Mouse (Mus musculus) spleen, postnatal 10 days (tissue): ENCODE results near the gene Fgf22.
A peak's percentile ranks its signal among the peaks of the same experiment; 100 is the strongest.
"Not testable (repeated sequence)": the region's sequence is repeated elsewhere in the genome, so short reads cannot be mapped to it uniquely, and the experiment has no call there.

Experiments used
- DNase-seq, 2 experiments: peaks; one replicate each; pipeline ENCODE4 v3.0.0; 2021 to 2022; ENCODE audit warnings: low spot score in 2 of 2

Fgf22 gene

DNA sequence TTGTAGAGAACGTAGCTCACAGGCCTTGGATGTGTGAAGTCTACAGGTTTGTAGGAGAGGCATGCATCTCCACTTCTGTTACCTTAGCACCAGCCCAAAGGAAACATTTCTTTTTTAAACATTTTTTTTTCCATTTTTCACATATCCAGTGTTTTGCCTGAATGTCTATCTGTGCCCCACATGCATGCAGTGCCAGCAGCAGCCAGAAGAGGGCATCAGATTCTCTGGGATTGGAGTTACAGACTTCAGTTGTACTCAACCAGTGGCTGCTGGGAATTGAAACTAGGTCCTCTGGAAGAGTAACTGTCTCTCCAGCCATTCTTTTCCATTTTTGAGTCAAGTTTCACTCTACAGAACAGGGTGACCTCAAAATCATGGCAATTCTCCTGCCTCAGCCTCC is 22.4 kb upstream of the Fgf22 start:
- peak; percentile 57 to 72 for DNase-seq

DNA sequence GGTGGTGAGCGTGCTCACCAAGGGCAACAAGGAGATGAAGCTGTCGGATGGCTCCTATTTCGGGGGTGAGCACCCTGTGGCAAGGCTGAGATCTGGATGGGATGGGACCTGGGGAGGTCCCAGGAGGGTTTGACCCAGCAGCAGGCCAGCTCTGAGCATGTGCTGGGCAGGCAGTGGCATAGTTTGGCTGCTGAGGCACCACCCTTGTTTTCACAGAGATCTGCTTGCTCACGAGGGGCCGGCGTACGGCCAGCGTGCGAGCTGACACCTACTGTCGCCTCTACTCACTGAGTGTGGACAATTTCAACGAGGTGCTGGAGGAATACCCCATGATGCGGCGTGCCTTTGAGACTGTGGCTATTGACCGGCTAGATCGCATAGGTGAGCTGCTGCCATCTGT is 21.0 kb upstream of the Fgf22 start:
- no peak for DNase-seq

DNA sequence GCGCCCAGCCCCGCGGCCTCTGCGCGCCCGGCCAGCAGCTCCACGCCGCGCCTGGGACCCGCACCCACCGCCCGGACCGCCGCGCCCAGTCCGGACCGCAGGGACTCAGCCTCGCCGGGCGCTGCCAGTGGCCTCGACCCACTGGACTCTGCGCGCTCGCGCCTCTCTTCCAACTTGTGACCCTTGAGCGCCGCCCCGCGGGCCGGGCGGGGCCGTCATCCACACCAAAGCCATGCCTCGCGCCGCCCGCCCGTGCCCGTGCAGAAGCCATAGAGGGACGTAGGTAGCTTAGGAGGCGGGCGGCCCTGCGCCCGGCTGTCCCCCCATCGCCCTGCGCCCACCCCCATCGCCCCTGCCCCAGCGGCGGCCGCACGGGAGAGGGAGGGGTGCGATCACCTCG is 19.5 kb upstream of the Fgf22 start:
- no peak for DNase-seq

DNA sequence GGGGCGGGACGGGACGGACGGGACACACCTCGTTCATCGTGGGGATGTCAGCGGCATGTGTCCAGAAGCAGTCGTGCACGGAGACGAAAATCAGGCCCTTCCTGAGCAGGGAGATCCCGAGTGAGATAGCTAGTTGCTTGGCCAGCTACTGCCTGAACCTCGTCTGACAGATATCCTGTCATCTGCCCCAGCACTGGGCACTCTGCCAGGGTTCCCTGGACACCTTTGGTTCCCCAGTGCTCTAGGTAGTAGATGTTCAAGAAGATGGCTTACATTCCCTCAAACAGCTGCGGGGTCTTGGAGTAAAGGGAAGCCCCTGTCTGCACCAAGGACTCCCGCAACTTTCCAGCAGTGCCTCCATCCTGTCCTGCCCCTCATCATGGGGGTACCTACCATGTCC is 18.2 kb upstream of the Fgf22 start:
- no peak for DNase-seq

DNA sequence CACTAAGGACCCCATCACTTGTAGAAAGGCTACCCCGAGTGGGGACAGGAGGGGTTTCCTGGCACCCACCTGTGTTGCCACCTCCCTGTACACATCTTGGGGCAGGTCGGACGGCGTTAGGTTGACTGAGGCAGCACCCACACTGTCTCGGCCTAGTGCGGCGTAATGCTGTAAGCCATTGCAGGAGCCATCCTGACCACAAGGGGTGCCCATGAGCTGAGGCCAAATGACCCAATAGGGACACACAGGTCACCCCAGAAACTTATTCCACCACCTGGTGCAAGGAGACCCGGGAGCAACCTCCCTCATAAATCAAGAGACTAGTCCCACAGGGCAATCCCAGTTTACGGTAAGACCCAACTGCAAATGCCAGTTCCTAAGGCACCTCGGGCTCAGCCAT is 16.6 kb upstream of the Fgf22 start:
- peak in 1 of 2 experiments; percentile 65 for DNase-seq

DNA sequence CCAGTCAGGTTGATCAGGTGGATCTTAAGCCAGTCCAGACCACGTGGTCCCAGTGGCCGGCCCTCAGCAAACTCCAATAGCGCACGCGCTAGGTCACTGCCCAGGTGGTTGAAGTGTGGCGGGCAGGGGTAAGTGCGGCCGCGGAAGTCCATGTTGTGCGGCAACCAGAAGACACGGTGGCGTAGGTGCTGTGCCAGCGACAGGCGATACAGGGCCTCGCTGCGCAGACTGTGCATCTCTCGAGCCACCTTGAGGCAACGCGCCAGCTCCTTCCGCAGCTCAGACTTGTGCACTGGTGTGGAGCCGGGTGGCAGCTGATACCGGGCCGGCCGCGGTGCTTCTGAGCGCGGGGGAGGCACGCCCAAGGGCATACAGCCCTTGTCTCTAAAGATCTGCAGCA is 15.6 kb upstream of the Fgf22 start:
- DNase-seq: no peak

DNA sequence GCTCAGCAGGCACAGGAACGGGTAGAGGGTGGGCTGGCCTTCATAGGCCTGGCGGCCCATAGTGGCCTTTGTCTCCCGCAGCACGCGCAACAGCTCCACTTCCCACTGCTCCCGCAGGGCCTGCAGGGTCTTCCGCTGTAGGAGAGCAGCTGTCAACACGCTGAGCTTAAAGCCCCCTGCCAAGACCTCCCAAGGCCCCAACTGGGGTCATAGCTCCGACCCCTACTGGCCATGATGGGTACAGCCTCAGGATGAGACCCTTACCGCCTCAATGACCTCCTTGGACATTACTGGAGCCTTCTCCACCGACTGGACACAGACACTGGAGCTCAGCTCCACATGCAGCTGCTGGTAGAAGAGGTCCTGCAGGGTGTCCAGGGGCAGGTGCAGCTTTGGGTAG is 14.0 kb upstream of the Fgf22 start:
- DNase-seq: no peak

DNA sequence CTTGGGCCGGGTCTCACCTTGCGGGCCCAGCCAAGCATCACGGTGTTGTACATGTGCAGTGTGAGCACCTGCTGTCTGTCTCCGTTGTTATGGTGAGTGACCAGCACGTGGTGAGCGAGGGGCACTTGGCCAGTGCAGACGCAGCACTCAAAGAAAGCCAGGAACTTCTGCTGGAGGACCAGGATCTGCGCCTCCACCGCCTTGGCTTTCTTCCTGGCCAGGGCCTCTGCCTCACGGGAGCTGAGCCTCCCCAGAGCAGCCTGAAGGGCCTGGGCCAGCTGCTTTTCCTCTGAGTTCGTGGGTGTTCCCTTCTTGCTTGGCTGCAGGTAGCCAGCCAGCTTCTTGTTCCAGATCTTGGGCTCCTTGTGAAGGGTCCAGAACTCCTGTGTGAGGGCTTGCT is 11.7 kb upstream of the Fgf22 start:
- DNase-seq: no peak

DNA sequence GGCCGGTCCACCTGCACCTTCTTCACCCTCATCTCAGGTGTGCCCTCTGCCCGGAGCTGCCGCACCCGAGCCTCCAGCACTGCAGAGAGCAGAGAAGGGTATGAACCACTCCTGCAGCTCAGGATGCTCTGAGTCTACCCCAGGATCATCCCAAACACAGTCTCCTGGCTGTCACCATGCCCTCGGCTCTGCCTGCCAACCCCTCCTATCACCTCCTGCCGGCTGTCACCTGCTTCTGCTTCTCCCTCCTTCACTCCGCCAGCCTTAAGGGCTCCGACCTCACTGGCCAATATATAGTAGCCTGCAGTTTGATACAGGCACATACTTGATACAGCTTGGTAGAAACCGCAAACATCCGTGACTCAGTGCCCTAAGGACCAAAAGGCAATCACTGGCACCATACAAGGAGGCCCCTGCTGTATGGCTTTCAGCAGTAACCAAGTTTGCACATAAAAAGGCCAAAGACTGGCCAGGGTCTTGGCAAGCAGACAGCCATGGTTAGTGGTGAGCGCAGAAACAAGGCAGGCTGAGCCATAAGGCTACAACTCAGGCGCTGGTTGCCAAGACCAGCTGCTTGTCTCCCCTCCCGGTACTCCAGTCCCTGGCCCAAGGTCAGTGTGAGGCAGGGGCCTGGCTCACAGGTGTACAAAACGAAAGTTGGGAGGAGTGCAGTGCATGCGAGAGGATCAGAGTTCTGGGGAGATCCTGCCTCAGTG is 11.1 kb upstream of the Fgf22 start:
- no peak for DNase-seq

DNA sequence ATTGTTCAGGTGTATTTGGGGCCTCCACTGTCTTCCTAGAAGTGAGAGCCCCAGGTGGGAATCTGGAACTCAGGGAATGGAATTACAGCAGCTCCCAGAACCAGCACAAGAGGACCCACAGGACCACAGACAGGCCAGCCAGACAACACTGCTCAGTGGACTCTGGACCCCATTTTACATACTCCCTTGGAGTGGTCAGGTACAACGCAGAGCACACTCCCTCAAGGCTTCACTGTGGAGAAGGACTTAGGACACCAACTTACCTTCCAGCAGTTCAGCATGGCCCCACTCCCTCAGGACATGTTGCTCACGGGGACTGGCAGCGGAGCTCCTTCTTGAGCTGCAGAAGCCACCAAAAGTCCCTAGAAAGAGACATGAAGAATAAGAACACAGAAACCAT is 9.5 kb upstream of the Fgf22 start:
- DNase-seq: no peak

DNA sequence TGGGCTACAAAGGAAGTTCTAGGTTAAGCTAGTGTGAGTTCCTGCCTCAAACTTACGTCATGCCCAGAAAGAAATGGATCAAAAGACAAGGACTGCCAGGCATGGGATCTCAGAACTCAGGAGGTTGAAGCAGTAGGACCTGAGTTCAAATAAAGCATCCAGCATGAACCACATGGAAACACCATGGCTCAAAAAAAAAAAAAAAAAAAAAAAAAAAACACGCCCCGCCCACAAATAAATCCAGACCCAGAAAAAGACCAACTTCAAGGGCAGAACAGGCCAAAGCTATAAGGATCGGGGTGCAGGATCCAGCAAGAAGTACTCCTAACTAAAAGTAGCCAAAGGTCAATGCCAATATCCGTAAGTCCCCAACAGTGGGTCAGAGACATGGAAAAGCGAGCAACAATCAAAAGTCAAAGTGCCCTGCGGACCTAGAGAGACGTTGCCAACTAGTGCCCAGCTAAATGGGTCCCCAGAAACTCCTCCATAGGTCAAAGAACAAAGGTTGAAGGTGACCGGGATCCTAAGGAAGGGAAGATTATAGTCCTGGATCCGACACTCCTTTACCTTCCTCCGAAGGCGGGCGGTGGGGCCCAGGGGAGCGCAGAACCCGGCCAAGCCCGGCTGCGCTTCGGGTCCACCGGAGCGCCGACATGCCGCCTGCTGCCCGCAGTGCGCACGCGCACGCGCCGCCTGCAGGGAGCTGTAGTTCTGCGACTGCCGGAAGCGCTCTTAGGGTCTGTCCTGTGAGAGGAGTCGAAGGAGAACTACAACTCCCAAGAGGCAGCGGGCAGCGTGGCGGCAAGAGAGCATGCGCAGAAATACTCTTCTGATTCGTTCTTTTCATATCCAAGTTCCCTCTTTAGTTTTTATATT is 8.7 kb upstream of the Fgf22 start, which contains the start of gene Polrmt:
TSS of gene Polrmt (minus strand) at position 684 of the 876 bp plus-strand sequence.
- peak; percentile 89 to 95 for DNase-seq

DNA sequence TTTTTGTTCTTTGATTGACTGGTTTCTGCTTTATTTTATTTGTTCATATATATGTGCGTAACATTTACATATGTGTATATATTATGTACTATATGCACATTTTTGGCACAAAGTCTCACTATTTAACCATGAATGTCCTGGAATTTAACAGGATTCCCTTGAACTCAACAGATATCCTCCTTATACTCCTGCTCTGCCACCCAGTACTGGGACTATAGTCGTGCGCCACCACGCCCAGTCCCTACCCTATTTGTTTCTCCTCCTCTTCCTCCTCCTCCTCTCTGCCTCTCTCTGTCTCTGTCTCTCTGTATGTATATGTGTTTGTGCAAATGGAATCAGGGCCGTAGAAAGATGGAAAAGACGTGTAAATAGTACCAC is 8.1 kb upstream of the Fgf22 start:
- DNase-seq: no peak

DNA sequence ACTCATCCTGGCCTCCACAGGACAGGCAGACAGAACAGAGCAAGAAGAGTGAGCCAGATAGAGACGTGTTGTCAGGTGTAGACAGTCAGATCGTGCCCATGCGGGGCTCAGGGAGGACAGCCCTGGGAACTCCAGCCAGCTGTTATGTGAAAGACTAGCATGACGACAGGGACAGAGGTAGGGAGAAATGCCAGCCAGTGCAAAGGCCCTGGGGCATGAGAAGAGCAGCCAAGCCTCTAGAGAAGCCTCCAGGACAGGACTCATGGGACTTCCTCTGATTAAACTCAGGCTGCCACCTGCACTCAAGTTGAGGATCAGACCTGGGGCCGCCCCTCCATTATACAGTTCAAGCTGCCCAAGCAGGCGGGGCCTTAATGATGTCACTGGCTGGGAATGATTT is 6.4 kb upstream of the Fgf22 start:
- DNase-seq: no peak

DNA sequence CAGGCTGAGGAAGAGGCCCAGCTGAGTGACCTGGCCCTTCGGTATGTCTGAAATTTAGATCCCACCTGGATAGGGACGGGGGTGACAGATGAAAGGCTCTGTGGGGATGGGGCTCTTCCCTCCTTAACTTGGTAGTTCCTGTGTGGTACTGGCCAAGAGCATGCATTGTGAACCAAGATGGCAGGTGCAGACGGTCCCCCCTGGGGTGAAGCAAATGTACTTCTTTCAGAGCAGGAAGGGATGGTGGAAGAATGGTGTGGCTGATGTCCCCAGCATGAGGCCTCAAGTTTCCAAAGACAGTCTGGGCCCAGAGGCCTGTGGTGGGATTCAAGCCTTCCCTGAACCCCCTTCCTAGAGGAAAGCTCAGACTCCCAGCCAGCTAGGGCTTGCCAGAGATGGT is 978 bp downstream of the Fgf22 start:
- no peak for DNase-seq

DNA sequence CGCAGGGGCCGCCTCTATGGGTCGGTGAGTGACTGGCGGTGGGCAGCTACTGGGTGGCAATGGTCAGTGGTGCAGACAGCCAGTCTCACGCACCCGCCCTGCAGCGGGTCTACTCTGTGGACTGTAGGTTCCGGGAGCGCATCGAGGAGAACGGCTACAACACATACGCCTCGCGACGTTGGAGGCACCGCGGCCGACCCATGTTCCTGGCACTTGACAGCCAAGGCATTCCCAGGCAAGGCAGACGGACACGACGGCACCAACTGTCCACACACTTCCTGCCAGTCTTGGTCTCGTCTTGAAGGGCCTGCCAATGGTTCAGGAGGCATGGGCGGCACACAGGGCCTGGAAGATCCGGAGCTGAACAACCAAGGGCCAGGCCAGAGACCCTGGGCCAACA is 1.8 kb downstream of the Fgf22 start:
- no peak for DNase-seq

DNA sequence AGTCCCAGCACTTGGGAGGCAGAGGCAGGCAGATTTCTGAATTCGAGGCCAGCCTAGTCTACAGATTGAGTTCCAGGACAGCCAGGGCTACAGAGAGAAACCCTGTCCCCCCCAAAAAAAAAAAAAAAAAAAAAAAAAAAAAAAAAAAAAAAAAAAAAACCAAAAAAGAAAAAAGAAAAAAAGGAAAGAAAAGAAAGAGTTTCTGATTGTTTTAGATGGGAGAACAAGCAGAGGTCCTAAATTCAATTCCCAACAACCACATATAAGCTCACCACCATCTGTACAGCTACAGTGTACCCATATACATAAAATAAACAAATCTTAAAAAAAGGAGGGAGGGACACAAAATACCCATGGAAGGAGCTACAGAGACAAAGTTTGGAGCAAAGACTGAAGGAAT is 4.8 kb downstream of the Fgf22 start:
- DNase-seq: not testable (repeated sequence)

DNA sequence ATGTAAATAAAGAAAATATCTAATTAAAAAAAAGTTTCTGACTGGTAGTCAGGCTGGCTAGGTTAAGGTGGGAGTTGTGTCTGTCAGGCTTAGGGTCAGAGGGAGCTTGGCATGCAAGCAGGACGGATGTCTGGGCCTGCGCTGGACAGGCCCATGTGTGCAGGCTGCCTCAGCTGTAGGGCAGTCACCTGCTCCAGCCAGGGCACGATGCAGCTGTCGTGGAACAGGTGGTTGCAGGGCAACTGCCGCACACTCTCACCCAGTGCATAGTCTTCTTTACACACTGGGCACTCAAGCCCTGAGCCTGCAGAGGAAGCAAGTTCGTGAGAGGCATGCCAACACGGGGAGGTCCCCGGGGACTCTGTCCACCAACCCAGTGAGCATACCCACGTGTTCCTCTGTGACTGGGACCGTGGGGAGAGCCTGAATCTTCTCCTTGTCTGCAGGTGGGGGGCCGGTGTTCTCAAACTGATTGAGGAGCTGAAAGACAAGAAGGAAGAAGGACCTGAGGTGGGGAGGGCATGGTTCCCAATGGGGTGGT is 5.8 kb downstream of the Fgf22 start:
- no peak for DNase-seq

DNA sequence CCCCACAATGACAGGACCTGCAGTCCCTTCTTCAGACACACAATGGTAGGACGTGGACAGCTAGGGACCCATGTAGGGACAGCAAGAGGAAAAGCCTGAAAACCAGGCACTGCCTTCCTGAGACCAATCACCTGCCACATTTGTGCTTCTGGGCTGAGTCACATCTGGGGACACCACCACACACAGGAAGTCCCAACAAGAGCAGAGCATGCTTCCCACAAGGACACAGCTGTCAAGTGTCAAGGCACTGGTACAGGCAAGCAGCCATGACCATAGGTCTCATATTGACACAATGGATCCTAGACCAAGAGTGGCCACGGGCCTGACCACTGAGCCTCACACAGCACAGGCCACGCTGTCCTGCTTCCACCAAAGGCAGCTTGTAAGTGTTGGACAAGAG is 8.0 kb downstream of the Fgf22 start:
- DNase-seq: no peak

DNA sequence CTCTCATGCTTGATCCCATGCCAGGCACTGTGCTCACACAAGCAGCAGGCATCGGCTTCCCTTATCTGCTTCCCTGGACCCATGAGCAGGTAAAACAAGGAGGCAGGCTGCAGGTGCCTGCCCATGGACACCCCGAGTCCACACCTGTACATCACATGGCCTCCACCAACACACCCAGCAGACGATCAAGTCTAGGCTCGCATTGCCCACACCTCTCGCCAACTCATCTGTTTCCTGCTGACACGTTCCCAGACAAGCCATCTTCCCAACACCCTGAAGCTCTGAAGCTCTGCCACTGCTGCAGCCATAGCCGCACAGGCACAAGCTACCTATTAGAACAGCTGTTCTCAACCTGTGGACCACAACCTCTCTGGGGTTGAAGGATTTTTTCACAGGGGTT is 9.4 kb downstream of the Fgf22 start:
- DNase-seq: no peak

DNA sequence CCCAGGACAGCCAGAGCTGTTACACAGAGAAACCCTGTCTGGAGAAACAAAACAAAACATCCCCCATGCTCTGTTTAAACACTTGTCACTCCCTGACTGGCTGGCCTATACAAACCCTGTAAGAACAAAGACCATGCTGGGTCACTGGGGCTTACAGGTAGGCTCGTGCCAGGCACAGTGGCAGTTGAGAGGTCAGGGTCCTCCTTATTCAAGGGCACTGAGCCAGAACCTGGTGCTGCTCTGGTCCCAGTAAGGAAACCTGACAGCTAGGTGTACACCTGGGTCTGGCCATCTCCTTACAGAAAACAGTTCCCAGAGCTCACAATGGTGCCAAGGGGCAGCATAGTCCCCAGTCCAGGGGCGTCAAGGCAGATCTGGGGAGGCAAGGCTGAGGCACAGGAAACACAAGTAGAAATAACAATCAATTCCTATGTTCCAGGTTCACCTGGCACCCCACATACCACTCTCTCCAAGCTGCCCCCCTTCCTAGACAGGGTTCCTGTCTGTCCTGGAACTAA is 10.4 kb downstream of the Fgf22 start:
- DNase-seq: no peak

DNA sequence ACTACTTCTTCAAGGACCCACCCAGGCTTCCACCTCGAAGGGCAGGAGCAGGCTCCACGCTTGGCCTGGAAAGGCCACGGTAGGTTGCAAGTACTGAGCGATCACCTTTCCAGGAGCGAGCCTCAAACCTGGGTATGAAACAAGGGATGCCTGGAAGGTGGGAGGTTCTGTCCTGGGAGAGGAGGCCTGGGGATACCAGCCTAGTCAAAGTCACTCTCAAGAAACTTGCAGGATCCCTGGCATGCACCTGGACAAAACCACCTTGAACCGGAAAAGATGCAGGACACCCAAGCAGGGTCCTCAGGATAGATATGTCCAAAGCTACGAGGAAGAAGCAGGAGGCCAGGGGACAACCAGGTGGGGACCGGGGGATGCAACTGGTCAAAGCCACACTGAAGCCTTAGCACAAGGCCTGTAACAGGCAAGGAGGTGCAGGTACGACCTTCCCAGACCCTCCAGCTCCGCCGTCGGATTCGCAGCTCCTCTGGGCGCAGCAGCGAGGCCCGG is 11.2 kb downstream of the Fgf22 start:
- DNase-seq: no peak

DNA sequence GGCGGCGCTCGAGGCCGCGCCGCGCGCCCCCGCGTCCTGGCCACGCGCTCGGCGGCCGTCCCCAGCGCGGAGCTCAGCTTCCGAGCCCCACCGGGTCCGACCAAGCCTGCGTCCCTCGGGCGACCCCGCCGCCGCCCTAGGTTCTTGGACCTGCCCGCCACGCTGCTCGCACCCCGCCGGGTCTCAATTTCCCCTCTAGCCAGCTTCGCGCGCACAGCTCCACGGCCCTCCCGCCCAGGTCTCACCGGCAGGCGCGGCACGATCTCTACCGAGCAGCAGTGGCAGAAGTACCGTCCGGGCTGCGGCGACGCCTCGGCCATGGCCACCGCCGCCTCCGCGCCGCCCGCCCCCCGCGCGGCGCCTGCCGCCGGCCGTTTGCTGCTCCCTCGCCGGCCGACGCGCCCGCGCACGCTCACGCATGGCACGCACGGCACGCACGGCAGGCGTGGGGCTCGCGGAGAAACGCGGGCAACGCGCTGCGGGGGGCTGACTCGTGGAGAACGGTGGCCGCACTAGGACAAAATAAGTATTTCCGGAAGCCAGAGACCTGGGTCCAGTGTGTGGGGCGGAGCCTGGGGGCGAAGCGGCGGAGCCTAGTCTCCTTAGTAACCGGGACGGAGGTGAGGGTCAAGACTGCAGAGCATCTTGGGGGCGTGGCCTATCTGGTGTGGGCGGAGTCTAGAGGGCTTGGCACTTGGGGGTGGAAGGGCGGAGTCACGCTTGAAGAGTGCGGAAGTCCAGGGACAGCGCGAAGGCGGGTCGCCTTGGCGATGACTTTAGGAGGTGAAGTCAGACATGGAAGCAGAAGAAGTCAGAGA is 11.8 kb downstream of the Fgf22 start, which contains the start of gene Rnf126:
TSS of gene Rnf126 (minus strand) at position 445 of the 818 bp plus-strand sequence.
- peak; percentile 100 for DNase-seq
